Mouse (Mus musculus) stomach, embryonic 16.5 days (tissue): ENCODE measurements around the gene Dtnb. TPM values are rescaled to one million over a fixed set of nuclear protein-coding genes. Genes with fewer than 3 reads are reported as not detected.

ENCODE experiments used
- microRNA-seq: library from miRNA; unstranded; fragments of <30 nt; microRNA quantifications from one replicate; pipeline ENCODE4, GENCODE M21; 2016
- polyA plus RNA-seq: library from polyadenylated mRNA; unstranded; fragments of >200 nt; fragmentation: Nextera tagmentation; extraction: Ambion mirVana; gene quantifications from 2 replicates; pipeline ENCODE4 v1.2.1, GENCODE M21; 2015

The Dtnb gene
- polyA plus RNA-seq, 1 experiment from 2014 or later, result 24.8 TPM

Small RNA genes within 50 kb of the gene (microRNA-seq; reads per million reads assigned to microRNA genes)
- gene Gm26050, result not detected

Other genes starting within 250 kb of the Dtnb start
- 8.1 and 8.6 TPM in 2 replicates for gene Kif3c, start 207.2 kb upstream of the Dtnb start, polyA plus RNA-seq
- gene Asxl2, start 145.5 kb upstream of the Dtnb start, polyA plus RNA-seq, result 18.3 and 18.8 TPM in 2 replicates
- gene Dnmt3a, start 233.6 kb downstream of the Dtnb start, polyA plus RNA-seq, result 49.6 and 60.4 TPM in 2 replicates